8 mouse cellular contexts compared by ENCODE assay signal in genomic region chr10:122018594-122019048, GRCm38 (mm10). TPM values are rescaled to one million over a fixed set of nuclear protein-coding genes. Genes with fewer than 3 reads are reported as not detected.
DNase-seq lines count a peak whose midpoint lies in the region; ATAC-seq and TF ChIP-seq lines count a peak whose summit lies in the region.

No protein-coding gene starts in this region.

- H3K9me3 ChIP-seq in limb, embryonic 13.5 days: no peaks in the 10 kb centered on the region

- DNase-seq in cerebellum, postnatal 14 days: peak; percentile 29 to 38
- no peak for DNase-seq in cerebellum, postnatal 36 days
- DNase-seq in embryo, embryonic 11 days: peak; percentile 18
- peak; percentile 68 for DNase-seq in heart, postnatal 10 days
- no peak for DNase-seq in spleen, adult 18-20 months
- DNase-seq in right cerebral cortex, postnatal 4 days: no peak

- peak overlapping the region; percentile 1; the same call in 1 of the 2 replicates for H3K27ac ChIP-seq in limb, embryonic 13.5 days

- H3K27me3 ChIP-seq in limb, embryonic 13.5 days: no peaks in the 10 kb centered on the region
- no peaks in the 10 kb centered on the region for H3K27me3 ChIP-seq in myocyte (ENCODE audit: control insufficient read depth, insufficient read depth, insufficient read length)

- intact Hi-C loops in heart, postnatal 10 days (cut with DNase I): no loop called here

- H3K4me1 ChIP-seq in limb, embryonic 13.5 days: peaks cover 41% of the 10 kb centered on the region

- 33% methylated on average over 10 of the region's 10 CpGs for WGBS in limb, embryonic 13.5 days

- 0 out of 2 replicates have a peak overlapping the region, but pooled peaks have one; percentile 3 for H3K4me2 ChIP-seq in limb, embryonic 13.5 days (replicated peaks)
- H3K4me2 ChIP-seq in myocyte (ENCODE audit: low read depth): no peak overlapping the region

- no peak for TF ChIP-seq POLR2A in myocyte (IDR thresholded peaks at IDR 0.05; ENCODE audit: insufficient read length, low read depth)

- H3ac ChIP-seq in myocyte (ENCODE audit: control insufficient read depth, insufficient read length): no peak overlapping the region

- H3K79me2 ChIP-seq in myocyte (ENCODE audit: control insufficient read depth, insufficient read depth): no peaks in the 10 kb centered on the region

- no peak overlapping the region for H3K9ac ChIP-seq in limb, embryonic 13.5 days

- H3K4me3 ChIP-seq in limb, embryonic 13.5 days: no peak overlapping the region
- no peak overlapping the region for H3K4me3 ChIP-seq in myocyte

- ATAC-seq in limb, embryonic 13.5 days (ENCODE audit: low FRiP score, low read depth): peak; percentile 66

- 0 out of 2 replicates have a peak, but pooled peaks cover under 1% of the 10 kb centered on the region for H3K36me3 ChIP-seq in limb, embryonic 13.5 days
- no peaks in the 10 kb centered on the region for H3K36me3 ChIP-seq in myocyte (ENCODE audit: control insufficient read depth, insufficient read depth)

TF ChIP-seq in myocyte, 11 proteins besides CTCF, POLR2A, EP300 and RAD21:
- TF ChIP-seq MYOG (IDR thresholded peaks at IDR 0.05; ENCODE audit: control insufficient read depth in 1 of 3, insufficient read depth in 1 of 3, insufficient read length in 2 of 3, low read depth in 2 of 3) (peak in 2 of 3 experiments; percentile 21 to 46), CEBPB (IDR thresholded peaks at IDR 0.05; ENCODE audit: insufficient read depth, poor library complexity, severe bottlenecking) (no peak), MYOD1 (IDR thresholded peaks at IDR 0.05; ENCODE audit: control insufficient read depth in 1 of 3, insufficient read length in 2 of 3, low read depth in 2 of 3) (peak in 1 of 3 experiments; percentile 58), TCF12 (IDR thresholded peaks at IDR 0.05; ENCODE audit: insufficient read depth, poor library complexity, severe bottlenecking) (peak; percentile 4)

RNA-seq across cellular contexts. Expression of gene Srgap1, which starts 28.5 kb away (rescaled TPM):
- total RNA-seq in heart, postnatal 10 days (2021): 1 to 10 TPM; 8.2 to 8.4 TPM
- 15.7 and 15.9 TPM in 2 replicates for polyA plus RNA-seq in limb, embryonic 13.5 days (2015; fragmentation: Nextera tagmentation; extraction: Ambion mirVana)
- polyA plus RNA-seq in myocyte (2012; fragmentation: generic; extraction: Trizol): 1.2 TPM

Comparison
In these comparisons a context has a peak if more than half of its experiments do, and no peak if none do; other contexts are left out.
1. DNase-seq: peak in cerebellum, postnatal 14 days (2 of 2), embryo, embryonic 11 days (single experiment) and heart, postnatal 10 days (2 of 2); none in cerebellum, postnatal 36 days (0 of 2), spleen, adult 18-20 months (0 of 2) and right cerebral cortex, postnatal 4 days (single experiment).